Mouse (Mus musculus) myocyte (in vitro differentiated cells): Measurements from ENCODE around the gene Gbx2.

Experiments used
- CEBPB ChIP-seq: IDR thresholded peaks from 2 replicates; pipeline ENCODE4 v1.6.1; 2011; ENCODE audit warnings: mild to moderate bottlenecking, moderate library complexity; ENCODE audit not compliant: poor library complexity, insufficient read depth, severe bottlenecking
- MYOD1 ChIP-seq, 3 experiments: IDR thresholded peaks; one replicate each; pipeline ENCODE4 v1.6.1; 2011; ENCODE audit warnings: control low read depth in 2 of 3, low read depth in 2 of 3, mild to moderate bottlenecking in 2 of 3, moderate library complexity in 1 of 3; ENCODE audit not compliant: insufficient read length in 2 of 3, control insufficient read depth in 1 of 3
- POLR2A ChIP-seq: IDR thresholded peaks from one replicate; pipeline ENCODE4 v1.6.1; 2011; ENCODE audit warnings: low read depth, mild to moderate bottlenecking, control low read depth, moderate library complexity; ENCODE audit not compliant: insufficient read length
- POLR2AphosphoS2 ChIP-seq: IDR thresholded peaks from one replicate; pipeline ENCODE4 v1.6.1; 2011; ENCODE audit warnings: low read depth, control low read depth; ENCODE audit not compliant: insufficient read length

GRCm38 (mm10) chr1:89969714-89970110, 38.7 kb upstream of the Gbx2 start:
- no peak for TF ChIP-seq CEBPB
- no peak for TF ChIP-seq POLR2A
- TF ChIP-seq MYOD1 (IDR thresholded peaks at IDR 0.05; ENCODE audit: control insufficient read depth in 1 of 3, insufficient read length in 2 of 3, low read depth in 2 of 3) = no peak
- TF ChIP-seq POLR2AphosphoS2 = no peak
